Mouse (Mus musculus): ENCODE data around the gene Rhbdf2.

GRCm38 (mm10) chr11:116629472-116629871, 2.7 kb upstream of the Rhbdf2 start:
- TF ChIP-seq CTCF (IDR thresholded peaks at IDR 0.05; ENCODE audit: insufficient read depth, low read depth, low read length) (no peak), POLR2A (IDR thresholded peaks at IDR 0.05; ENCODE audit: insufficient read depth, low read depth, low read length) (no peak)

Data from olfactory bulb, adult 2 months (tissue).